Mouse (Mus musculus): ENCODE measurements around the gene Rps21. TPM values are rescaled to one million over a fixed set of nuclear protein-coding genes. Genes with fewer than 3 reads are reported as not detected.

The Rps21 gene
- polyA plus RNA-seq, 1 experiment, result 2,052 TPM

GRCm38 (mm10) chr2:180218677-180219076 is 38.5 kb upstream of the Rps21 start:
- no peak overlapping the region for H3K4me3 ChIP-seq (replicated peaks; ENCODE audit: extremely low read depth, low read depth, low read length)
- TF ChIP-seq CTCF (IDR thresholded peaks at IDR 0.05; ENCODE audit: insufficient read depth, low read length), result no peak
- TF ChIP-seq POLR2A (IDR thresholded peaks at IDR 0.05; ENCODE audit: borderline replicate concordance, extremely low read depth, low read depth, low read length), result no peak
- peak; percentile 49 for DNase-seq
- peaks cover 85% of the 10 kb centered on the region for H3K4me1 ChIP-seq (ENCODE audit: control insufficient read depth, insufficient read depth, low read length)
- WGBS, result 16% methylated on average over 5 of the region's 5 CpGs

DNA sequence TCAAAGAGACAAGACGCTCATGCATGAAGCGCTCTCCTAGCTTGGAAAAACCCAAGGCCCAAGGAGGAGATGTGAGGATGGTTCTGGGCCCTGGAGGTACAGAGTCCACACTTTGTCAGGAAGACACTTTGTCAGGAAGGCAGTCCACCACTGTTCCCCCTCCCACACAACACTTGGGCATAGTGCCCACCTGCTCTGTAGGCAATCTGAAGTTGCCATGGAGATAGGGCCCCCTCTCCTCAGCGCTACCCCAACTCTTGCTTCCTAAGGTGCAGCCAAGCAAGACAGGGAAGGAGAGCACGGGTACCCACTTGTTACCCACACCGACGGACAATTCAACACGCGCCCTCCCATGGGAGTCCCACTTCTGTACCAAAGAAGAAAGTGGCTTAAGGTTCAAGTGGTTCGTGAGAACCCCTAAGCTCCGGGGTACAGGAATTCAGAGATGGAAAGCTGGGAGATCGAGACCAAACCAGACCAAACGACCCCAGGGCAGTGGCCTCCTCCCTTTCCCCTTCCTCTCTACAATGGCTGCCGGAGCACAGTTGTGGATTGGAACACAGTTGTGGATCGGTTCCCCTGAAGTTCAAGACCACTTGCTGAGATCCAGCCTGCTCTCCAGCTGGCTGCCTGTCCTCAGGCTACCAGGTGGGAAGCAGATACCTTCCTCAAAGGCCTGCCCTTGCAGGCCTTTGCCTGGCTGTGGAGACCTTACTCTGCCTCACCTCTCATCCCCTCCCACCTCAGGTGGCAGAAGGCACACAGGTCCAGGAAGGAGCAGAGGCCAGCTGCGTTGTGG is 37.8 kb upstream of the Rps21 start:
- Histone ChIP-seq H3K4me1 (ENCODE audit: control insufficient read depth, insufficient read depth, low read length) (peaks cover 82% of the 10 kb centered on the region), H3K4me3 (replicated peaks; ENCODE audit: extremely low read depth, low read depth, low read length) (no peak overlapping the region)
- 68% methylated on average over 15 of the region's 15 CpGs for WGBS
- no peak for DNase-seq
- no peak for TF ChIP-seq CTCF (IDR thresholded peaks at IDR 0.05; ENCODE audit: insufficient read depth, low read length)
- no peak for TF ChIP-seq POLR2A (IDR thresholded peaks at IDR 0.05; ENCODE audit: borderline replicate concordance, extremely low read depth, low read depth, low read length)

DNA sequence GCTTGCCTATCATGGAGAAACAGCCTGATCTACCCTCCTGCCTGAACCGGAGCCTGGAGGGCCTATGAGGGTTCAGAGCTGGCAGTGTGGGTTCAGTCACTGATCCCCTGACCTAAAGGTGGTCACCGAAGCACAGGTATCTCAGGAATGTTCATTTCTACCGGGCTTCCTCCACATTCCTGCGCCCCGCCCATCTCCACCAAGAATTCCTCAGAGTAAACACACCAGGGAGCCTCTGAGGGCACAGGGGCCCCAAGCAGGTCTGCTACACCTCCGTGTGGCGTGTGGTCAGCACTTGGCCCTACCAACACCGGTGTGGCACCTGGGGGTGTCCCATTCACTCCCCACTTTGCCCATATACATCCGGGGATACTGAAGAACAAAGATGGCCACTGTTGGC is 37.0 kb upstream of the Rps21 start:
- peaks cover 76% of the 10 kb centered on the region for H3K4me1 ChIP-seq (ENCODE audit: control insufficient read depth, insufficient read depth, low read length)
- TF ChIP-seq POLR2A (IDR thresholded peaks at IDR 0.05; ENCODE audit: borderline replicate concordance, extremely low read depth, low read depth, low read length) (no peak), CTCF (IDR thresholded peaks at IDR 0.05; ENCODE audit: insufficient read depth, low read length) (no peak)
- no peak overlapping the region for H3K4me3 ChIP-seq (replicated peaks; ENCODE audit: extremely low read depth, low read depth, low read length)
- 56% methylated on average over 9 of the region's 9 CpGs for WGBS
- peak; percentile 50 for DNase-seq

DNA sequence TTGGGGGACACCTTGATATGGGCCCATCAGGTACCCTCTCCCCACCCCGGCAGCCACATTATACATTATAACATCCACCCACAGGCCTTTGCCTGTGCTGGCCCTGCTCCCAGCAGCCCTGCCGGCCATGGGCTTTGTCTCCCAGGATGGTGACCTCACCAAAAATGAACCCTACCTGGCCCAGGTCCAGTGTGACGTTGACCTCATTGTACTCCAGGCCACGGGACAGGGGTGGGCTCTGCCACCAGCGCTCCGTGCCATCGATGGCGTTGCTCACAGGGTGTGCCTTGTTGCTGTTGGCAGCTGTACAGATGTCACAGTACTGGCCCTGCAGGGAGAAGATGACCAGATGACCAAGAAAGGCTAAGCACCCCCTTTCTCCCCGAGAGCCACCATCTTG is 36.1 kb upstream of the Rps21 start:
- peaks cover 67% of the 10 kb centered on the region for H3K4me1 ChIP-seq (ENCODE audit: control insufficient read depth, insufficient read depth, low read length)
- 28% methylated on average over 9 of the region's 9 CpGs for WGBS
- DNase-seq, result no peak
- TF ChIP-seq POLR2A (IDR thresholded peaks at IDR 0.05; ENCODE audit: borderline replicate concordance, extremely low read depth, low read depth, low read length) (no peak), CTCF (IDR thresholded peaks at IDR 0.05; ENCODE audit: insufficient read depth, low read length) (no peak)
- H3K4me3 ChIP-seq (replicated peaks; ENCODE audit: extremely low read depth, low read depth, low read length), result no peak overlapping the region

- Histone ChIP-seq H3K4me3 (replicated peaks; ENCODE audit: extremely low read depth, low read depth, low read length) (no peak overlapping the region), H3K4me1 (ENCODE audit: control insufficient read depth, insufficient read depth, low read length) (peaks cover 56% of the 10 kb centered on the region)
- DNase-seq, result peak; percentile 57
- 0 out of 2 replicates have a peak, but pooled peaks have one; percentile 2 for TF ChIP-seq CTCF (IDR thresholded peaks at IDR 0.05; ENCODE audit: insufficient read depth, low read length)
- TF ChIP-seq POLR2A (IDR thresholded peaks at IDR 0.05; ENCODE audit: borderline replicate concordance, extremely low read depth, low read depth, low read length), result no peak
- WGBS, result 33% methylated on average over 6 of the region's 6 CpGs
Measured at GRCm38 (mm10) chr2:180222250-180222649, 34.9 kb upstream of the Rps21 start.

GRCm38 (mm10) chr2:180224647-180225043 is 32.5 kb upstream of the Rps21 start:
- Histone ChIP-seq H3K4me3 (replicated peaks; ENCODE audit: extremely low read depth, low read depth, low read length) (peak overlapping the region; percentile 88), H3K4me1 (ENCODE audit: control insufficient read depth, insufficient read depth, low read length) (peaks cover 42% of the 10 kb centered on the region)
- no peak for DNase-seq
- TF ChIP-seq CTCF (IDR thresholded peaks at IDR 0.05; ENCODE audit: insufficient read depth, low read length) (no peak), POLR2A (IDR thresholded peaks at IDR 0.05; ENCODE audit: borderline replicate concordance, extremely low read depth, low read depth, low read length) (0 out of 2 replicates have a peak, but pooled peaks have one; percentile 14)
- 8% methylated on average over 13 of the region's 13 CpGs for WGBS

GRCm38 (mm10) chr2:180225044-180225761 is 32.0 kb upstream of the Rps21 start:
- TF ChIP-seq CTCF (IDR thresholded peaks at IDR 0.05; ENCODE audit: insufficient read depth, low read length) (no peak), POLR2A (IDR thresholded peaks at IDR 0.05; ENCODE audit: borderline replicate concordance, extremely low read depth, low read depth, low read length) (no peak)
- Histone ChIP-seq H3K4me1 (ENCODE audit: control insufficient read depth, insufficient read depth, low read length) (peaks cover 36% of the 10 kb centered on the region), H3K4me3 (replicated peaks; ENCODE audit: extremely low read depth, low read depth, low read length) (peak overlapping the region; percentile 88)
- no peak for DNase-seq
- under 1% methylated on average over 55 of the region's 55 CpGs for WGBS

DNA sequence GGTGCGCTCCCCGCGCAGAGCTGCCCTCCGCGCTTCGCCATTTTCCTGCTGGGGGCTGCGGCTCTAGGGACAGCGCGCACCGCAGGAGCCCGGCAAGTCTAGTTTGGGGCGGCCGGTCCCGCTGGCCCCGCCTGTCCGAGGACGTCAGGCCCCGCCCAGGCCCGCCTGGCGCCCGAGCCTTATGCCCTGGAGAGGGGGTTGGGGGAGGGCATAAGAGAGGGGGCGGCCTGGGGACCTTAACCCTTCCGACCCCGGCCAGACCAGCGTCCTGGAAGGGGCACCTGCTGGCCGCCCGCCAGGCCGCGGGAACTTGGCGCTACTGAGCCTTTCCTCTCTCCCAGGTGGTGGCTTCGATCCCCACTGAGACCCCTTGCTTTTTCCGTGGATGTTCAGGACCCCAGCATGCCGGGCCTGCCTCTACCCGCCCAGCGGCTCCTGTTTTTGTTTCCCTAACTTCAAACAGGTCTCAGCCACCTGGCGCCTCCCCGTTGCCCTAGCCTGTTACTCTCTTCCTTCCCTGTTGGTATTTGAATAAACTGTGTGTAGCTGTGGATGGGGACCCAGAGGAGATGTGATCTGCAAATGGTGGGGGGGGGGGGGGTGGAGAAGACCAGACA is 31.3 kb upstream of the Rps21 start, which contains the start of gene Lama5:
Gene Lama5 (minus strand): TSS at position 98 of the 617 bp plus-strand sequence.
- H3K4me1 ChIP-seq (ENCODE audit: control insufficient read depth, insufficient read depth, low read length), result peaks cover 33% of the 10 kb centered on the region
- WGBS, result 3% methylated on average over 36 of the region's 37 CpGs
- peak; percentile 80 for DNase-seq
- peak within 1 kb of the TSS; percentile 88 for H3K4me3 ChIP-seq (replicated peaks; ENCODE audit: extremely low read depth, low read depth, low read length)
- peak; percentile 47; the same call in 1 of the 2 replicates for TF ChIP-seq POLR2A (IDR thresholded peaks at IDR 0.05; ENCODE audit: borderline replicate concordance, extremely low read depth, low read depth, low read length)
- TF ChIP-seq CTCF (IDR thresholded peaks at IDR 0.05; ENCODE audit: insufficient read depth, low read length), result no peak

All from lung, adult 2 months (tissue).